Comparison of ENCODE assay signal across 26 mouse cellular contexts in the genomic region with DNA sequence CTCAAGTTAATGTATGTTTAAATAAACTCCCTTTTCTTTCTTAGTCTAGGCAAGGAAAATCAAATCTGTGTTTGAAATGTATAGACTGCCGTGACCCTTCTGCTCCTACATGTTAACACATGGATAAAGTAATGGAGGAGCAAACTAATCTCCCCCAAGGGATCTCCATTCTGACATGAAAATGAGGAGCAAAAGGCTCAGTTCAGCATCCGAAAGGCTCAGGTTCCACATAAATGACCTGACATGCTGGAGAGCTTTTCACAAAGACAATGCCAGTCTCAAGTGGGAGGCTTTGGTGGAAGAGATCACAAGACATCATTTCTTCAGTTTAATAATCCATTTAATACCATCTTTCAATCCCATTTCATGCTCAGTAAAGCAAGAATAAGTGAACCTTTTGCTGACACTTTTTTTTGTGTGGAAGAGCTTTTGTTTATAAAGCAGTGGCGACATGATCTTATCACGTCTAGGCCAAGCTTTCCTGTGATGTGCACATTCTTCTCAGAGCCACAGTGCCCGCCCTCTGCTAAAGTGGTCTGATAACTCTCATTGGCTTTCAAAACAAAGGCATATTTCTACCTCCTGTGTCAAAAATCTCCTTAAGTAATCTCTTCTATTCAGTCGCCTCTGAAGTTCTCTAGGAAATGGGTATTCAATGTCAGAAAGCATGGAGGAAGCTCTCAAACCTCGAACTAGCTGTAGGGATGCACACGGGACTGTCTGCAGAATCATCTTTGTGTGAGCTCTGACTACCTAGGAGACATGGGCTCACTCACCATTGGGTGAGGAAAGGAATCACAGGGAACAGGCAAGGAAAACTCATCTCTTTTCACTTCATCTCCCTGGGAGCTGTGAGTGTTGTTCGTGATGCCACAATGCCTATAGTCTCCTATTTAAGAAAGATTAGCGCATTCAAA.
A peak's percentile ranks its signal among the peaks of the same experiment; 100 is the strongest.
DNase-seq lines count a peak whose midpoint lies in the region; ATAC-seq and TF ChIP-seq lines count a peak whose summit lies in the region.
"Had no signal": no experiment of that assay in that cellular context is flagged by ENCODE, and none has a peak within 500 bp of the region (broad histone marks: within the 10 kb centered on the region; RNA-seq: fewer than 3 reads in every experiment).

No protein-coding gene starts in this region.

- DNase-seq in midbrain, embryonic 10.5 days (ENCODE audit: low spot score): peak; percentile 39
- DNase-seq in midbrain, postnatal 0 days (ENCODE audit: low spot score): no peak
- DNase-seq in embryo, embryonic 10 days (ENCODE audit: low spot score): peak; percentile 24
- DNase-seq in embryo, embryonic 11 days: peak; percentile 19
- peak; percentile 15 for DNase-seq in mesoderm, embryonic 11.5 days (ENCODE audit: low read depth, low spot score)
- no peak for DNase-seq in kidney, postnatal 4 days
- DNase-seq: adrenal gland, postnatal 36 days; B cell, adult 2 months; cerebellum, adult 2 months; cerebellum, postnatal 14 days; gastrocnemius, adult 2 months; gastrocnemius, postnatal 36 days; heart, adult 2 months; kidney, adult 8-10 months; kidney, postnatal 10 days; left cerebral cortex, postnatal 4 days; liver, postnatal 0 days; right cerebral cortex, postnatal 14 days; thymus, postnatal 4 days had no signal

- ATAC-seq in midbrain, postnatal 0 days (ENCODE audit: low FRiP score): no peak
- ATAC-seq in inflammation-experienced regulatory T-cells, adult 6 months: no peak
- ATAC-seq: forebrain, embryonic 15.5 days; intestine, embryonic 16.5 days; liver, embryonic 12.5 days; liver, postnatal 0 days had no signal

- no peak overlapping the region for H3K4me3 ChIP-seq in midbrain, embryonic 10.5 days
- H3K4me3 ChIP-seq in midbrain, postnatal 0 days (ENCODE audit: low read depth, low read length): no peak overlapping the region
- H3K4me3 ChIP-seq: forebrain, embryonic 15.5 days; gastrocnemius, adult 2 months; heart, adult 2 months; heart, embryonic 12.5 days; hindbrain, embryonic 15.5 days; liver, embryonic 12.5 days; neural tube, embryonic 13.5 days had no signal

- H3K27me3 ChIP-seq in midbrain, embryonic 10.5 days (ENCODE audit: low read depth, poor library complexity, severe bottlenecking): peaks cover 87% of the 10 kb centered on the region
- no peaks in the 10 kb centered on the region for H3K27me3 ChIP-seq in midbrain, postnatal 0 days (ENCODE audit: insufficient read depth, low read length)
- H3K27me3 ChIP-seq: forebrain, embryonic 15.5 days; heart, embryonic 12.5 days; hindbrain, embryonic 15.5 days; liver, embryonic 12.5 days; neural tube, embryonic 13.5 days had no signal

- H3K36me3 ChIP-seq in midbrain, embryonic 10.5 days: no peaks in the 10 kb centered on the region
- H3K36me3 ChIP-seq in midbrain, postnatal 0 days (ENCODE audit: insufficient read depth, low read length): no peaks in the 10 kb centered on the region
- H3K36me3 ChIP-seq: forebrain, embryonic 15.5 days; heart, embryonic 12.5 days; hindbrain, embryonic 15.5 days; liver, embryonic 12.5 days; neural tube, embryonic 13.5 days had no signal

- TF ChIP-seq CTCF in midbrain, postnatal 0 days (IDR thresholded peaks at IDR 0.05): no peak

- no peak overlapping the region for H3K9ac ChIP-seq in midbrain, postnatal 0 days (replicated peaks; ENCODE audit: low read length, poor library complexity, severe bottlenecking)
- H3K9ac ChIP-seq: forebrain, embryonic 15.5 days; heart, embryonic 12.5 days; hindbrain, embryonic 15.5 days; liver, embryonic 12.5 days; liver, postnatal 0 days; neural tube, embryonic 13.5 days had no signal

- H3K9me3 ChIP-seq in midbrain, embryonic 10.5 days (replicated peaks): no peaks in the 10 kb centered on the region
- no peaks in the 10 kb centered on the region for H3K9me3 ChIP-seq in midbrain, postnatal 0 days (ENCODE audit: low read length)
- H3K9me3 ChIP-seq: forebrain, embryonic 15.5 days; heart, embryonic 12.5 days; hindbrain, embryonic 15.5 days; liver, embryonic 12.5 days; neural tube, embryonic 13.5 days had no signal

- peak overlapping the region; percentile 23; the same call in 1 of the 2 replicates for H3K27ac ChIP-seq in midbrain, embryonic 10.5 days (replicated peaks)
- H3K27ac ChIP-seq in midbrain, postnatal 0 days (ENCODE audit: low read depth, low read length): no peak overlapping the region
- H3K27ac ChIP-seq: forebrain, embryonic 15.5 days; gastrocnemius, adult 2 months; heart, adult 2 months; hindbrain, embryonic 15.5 days; liver, embryonic 12.5 days; neural tube, embryonic 13.5 days had no signal

- 33% methylated on average over 10 of the region's 10 CpGs for WGBS in midbrain, embryonic 10.5 days
- WGBS in midbrain, postnatal 0 days: 30% methylated on average over 10 of the region's 10 CpGs

- no peak overlapping the region for H3K4me2 ChIP-seq in midbrain, postnatal 0 days (ENCODE audit: low read depth, low read length, poor library complexity, severe bottlenecking)
- H3K4me2 ChIP-seq: forebrain, embryonic 15.5 days; heart, embryonic 12.5 days; hindbrain, embryonic 15.5 days; liver, embryonic 12.5 days; neural tube, embryonic 13.5 days had no signal

- peaks cover 36% of the 10 kb centered on the region for H3K4me1 ChIP-seq in midbrain, embryonic 10.5 days
- no peaks in the 10 kb centered on the region for H3K4me1 ChIP-seq in midbrain, postnatal 0 days (ENCODE audit: insufficient read depth, low read length)
- H3K4me1 ChIP-seq: forebrain, embryonic 15.5 days; heart, embryonic 12.5 days; hindbrain, embryonic 15.5 days; liver, embryonic 12.5 days; neural tube, embryonic 13.5 days had no signal

Comparison
In these comparisons a context has a peak if more than half of its experiments do, and no peak if none do; other contexts are left out.
1. DNase-seq: peak in midbrain, embryonic 10.5 days (single experiment), embryo, embryonic 10 days (single experiment), embryo, embryonic 11 days (single experiment) and mesoderm, embryonic 11.5 days (single experiment); none in midbrain, postnatal 0 days (single experiment) and kidney, postnatal 4 days (0 of 2).